Mouse (Mus musculus) right cerebral cortex, adult 18-20 months (tissue): ENCODE results near the gene Olfr703.

Source experiments
- DNase-seq: peaks from one replicate; pipeline ENCODE4 v3.0.0; 2022; ENCODE audit warnings: mixed read lengths

Olfr703 gene

DNA sequence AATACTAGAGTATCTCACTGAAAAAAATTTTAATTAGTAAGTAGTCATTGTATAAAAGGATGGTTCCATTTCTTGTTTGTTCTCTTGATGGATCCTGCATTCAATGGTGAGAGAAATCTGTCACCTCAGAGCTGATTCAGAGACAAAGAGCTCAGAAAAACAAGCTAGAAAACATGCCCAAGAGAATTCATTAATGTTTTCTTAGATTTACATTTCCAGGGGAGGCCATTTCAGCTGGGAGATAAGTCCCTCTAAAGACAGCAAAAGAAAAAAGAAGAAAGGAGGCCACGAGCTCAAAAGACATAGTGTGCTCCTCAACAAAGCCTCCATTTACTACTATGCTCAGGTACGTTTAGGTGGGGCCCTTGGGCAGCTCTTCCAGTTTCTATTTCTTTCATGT is at the start of gene Olfr703:
Gene Olfr703, plus strand, starts transcription at position 301 of the 400 bp plus-strand sequence.
- no peak for DNase-seq

DNA sequence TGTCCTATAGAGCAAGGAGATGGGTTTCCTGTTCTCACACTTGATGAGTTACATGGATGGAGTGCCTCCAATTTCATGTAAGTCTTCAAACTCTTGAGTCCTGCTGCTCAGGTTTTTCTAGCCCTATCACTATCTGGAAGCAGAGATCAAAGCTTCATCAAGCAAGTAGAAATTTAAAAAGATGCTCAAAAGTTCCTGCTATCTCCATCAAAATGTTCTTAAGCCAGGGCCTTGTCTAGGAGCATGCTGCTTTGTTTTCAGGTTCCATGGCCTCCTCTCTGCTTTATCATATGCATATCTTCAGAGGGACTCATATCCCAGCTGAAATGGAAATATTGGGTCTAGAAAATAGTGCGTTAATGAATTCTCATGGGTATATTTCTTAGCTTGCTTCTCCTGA is 34.4 kb upstream of the Olfr703 start, which contains the start of gene Olfr700:
Gene Olfr700, minus strand, starts transcription at position 101 of the 400 bp plus-strand sequence.
- DNase-seq, result no peak

DNA sequence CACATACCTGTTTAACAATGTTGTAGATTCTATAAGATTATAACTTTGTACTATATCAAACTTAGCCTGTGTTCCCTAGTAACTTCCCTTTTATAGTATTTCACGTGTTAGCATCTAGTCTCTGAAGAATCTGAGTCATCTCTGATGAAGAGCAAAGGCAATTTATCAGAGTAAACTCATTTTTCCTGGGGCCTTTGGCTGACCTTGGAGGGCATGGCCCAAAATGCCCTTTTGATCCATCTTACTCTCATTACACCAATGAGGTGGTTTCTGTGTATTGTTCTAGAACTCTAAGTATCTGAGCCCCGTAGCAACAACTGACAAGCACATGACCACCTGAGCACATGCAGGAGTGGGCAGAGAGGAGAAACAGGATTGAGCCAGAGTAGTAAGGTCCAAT is 29.3 kb upstream of the Olfr703 start, which contains the start of gene Olfr701:
Gene Olfr701, plus strand, starts transcription at position 301 of the 400 bp plus-strand sequence.
- no peak for DNase-seq

DNA sequence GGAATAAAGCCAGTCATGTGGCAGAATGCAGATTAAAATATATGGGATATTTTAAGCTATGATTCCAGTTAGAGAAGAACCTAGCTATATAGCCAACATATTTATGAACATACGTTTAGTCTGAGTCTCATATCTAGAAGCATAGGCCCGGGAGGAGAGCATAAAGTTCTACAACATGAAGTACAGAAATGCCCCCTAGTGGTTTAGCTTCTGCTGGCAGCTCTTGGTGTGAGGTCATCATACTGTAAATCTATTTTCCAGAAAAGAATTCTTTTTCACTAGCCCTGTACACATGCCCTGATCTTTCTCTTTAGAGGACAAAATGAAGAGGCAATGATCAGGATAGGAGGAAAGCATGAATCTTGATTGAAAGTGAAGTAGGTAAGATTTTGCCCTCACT is 27.4 kb upstream of the Olfr703 start:
- no peak for DNase-seq

DNA sequence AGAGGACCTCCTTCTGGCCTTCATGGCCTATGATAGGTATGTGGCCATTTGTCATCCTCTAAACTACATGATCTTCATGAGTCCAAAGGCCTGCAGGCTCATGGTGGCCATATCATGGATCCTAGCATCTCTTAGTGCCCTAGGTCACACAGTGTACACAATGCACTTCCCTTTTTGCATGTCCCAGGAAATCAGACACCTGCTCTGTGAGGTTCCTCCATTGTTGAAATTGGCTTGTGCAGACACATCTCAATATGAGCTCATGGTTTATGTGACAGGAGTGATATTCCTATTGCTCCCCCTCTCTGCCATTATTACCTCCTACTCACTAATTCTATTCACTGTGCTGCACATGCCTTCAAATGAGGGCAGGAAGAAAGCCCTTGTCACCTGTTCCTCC is 24.7 kb upstream of the Olfr703 start:
- no peak for DNase-seq

DNA sequence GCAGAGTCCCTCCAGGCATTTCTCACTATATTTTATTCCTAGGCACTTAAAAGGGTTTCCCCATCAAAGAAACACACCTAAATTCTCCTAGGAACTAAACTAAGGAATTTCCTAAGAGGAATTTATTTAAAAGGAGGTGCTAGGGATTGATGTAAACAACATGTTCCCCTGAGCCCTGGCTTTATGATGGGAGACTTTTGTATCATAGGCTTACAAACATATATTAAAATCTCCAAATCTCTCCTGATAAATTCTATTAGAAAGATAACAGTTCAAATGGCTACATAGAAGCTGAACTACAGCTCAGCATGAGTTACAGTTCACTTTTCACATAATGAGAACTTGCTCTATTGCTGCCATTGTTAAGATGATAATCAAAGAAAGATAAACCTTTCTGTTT is 9.4 kb upstream of the Olfr703 start, which contains the start of gene Olfr702:
Gene Olfr702, minus strand, starts transcription at position 101 of the 400 bp plus-strand sequence.
- DNase-seq, result no peak

DNA sequence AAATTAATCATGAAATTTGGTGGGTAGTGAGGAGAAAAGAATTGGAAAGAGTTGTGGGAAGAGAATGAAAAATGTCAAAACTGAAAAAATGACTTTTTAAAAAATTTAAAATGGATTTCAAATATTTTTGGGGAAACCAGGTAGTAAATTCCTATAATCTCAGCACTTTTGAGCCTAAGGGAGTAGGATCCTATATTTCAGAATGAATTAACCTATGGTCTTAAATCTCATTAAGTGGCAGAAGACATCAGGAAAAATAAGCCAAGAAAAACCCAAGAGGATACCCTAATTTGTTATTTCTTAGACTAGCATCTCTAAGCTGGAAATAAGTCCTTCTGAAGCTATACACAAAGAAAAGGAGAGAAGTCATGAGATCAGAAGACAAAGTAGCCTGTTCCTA is 19.7 kb downstream of the Olfr703 start, which contains the start of gene Olfr704:
Gene Olfr704, plus strand, starts transcription at position 301 of the 400 bp plus-strand sequence.
- DNase-seq, result no peak

DNA sequence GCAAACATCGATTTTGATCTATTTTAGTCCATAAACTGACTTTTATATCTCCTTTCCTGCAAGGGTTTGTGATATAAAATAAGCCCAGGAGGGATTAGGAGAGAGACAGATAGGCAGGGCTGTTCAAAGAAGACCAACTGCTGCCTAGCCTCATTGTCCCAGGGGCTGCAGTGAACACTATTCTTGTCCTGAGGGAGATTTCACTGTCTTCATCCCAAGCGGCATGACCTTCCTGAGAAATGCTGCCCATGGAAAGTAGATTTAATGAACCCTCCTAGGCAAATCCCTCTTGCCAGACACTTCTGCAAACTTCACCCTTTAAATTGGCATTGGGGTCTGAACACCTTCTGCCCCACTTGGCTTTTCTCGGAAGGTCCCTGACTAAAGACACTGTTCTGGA is 33.6 kb downstream of the Olfr703 start, which contains the start of gene Olfr705:
Gene Olfr705, minus strand, starts transcription at position 101 of the 400 bp plus-strand sequence.
- no peak for DNase-seq

GRCm38 (mm10) chr7:106888062-106888461 is 44.9 kb downstream of the Olfr703 start, which contains the start of gene Olfr706:
Gene Olfr706 (minus strand): TSS chr7:106888162.
- no peak for DNase-seq
